Mouse (Mus musculus): ENCODE results near the gene Col16a1.

DNA sequence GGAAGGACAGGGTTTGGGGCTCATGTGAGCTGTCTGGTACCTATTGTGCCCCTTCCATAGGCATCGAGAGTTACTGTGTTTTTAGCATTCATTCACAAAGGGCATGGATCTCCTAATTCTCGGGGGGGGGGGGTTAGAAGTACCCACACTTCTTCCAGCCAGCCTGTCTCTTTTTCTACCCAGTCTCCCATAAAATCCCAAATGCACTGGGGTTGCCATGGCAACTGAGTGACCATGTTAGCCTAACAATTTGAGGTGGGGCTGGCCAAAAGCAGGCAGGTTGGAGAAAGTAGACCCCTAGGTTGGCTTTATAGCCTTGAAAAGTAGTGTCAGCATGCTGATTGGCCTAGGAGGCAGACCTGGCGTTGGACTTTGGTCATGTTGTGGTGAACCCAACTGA lies 8.8 kb downstream of the Col16a1 start:
- TF ChIP-seq CTCF (IDR thresholded peaks at IDR 0.05; ENCODE audit: borderline replicate concordance, extremely low read depth, insufficient read depth, insufficient read length) (no peak), POLR2A (IDR thresholded peaks at IDR 0.05; ENCODE audit: borderline replicate concordance, extremely low read depth, insufficient read depth, insufficient read length, poor library complexity, severe bottlenecking) (no peak)
